Comparison of ENCODE assay signal across 18 mouse cellular contexts in the genomic region with DNA sequence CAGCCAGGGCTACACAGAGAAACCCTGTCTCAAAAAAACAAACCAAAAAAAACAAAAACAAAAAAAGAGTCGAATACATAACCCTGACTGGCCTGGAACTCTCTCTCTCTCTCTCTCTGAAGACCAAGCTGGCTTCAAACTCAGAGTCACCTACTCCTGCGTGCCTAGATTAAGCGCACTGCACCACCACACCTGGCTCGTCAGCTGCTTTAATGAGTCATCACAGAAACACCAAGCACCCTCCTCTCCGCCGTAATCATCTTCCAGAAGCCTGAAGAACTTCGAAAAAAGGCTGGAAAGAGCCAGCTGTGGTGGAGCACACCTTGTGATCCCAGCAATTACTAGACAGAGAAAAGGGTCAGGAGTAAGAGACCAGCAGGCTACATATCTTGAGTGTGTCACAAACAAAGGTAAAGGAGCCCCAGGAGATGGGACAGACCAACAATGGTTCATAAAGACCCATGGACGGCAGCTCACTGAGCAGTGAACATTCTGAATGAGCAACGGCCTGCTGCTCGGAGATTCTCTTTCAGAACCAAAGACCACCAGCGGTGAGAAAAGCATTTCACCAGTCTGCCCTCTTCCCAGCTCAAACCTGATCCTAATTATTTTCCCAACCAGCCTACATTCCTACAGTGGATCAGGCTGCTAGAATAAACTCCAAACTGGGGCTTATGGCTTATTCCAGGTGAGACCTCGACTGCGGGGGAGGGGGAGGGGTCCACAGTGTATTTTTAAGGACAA. TPM values are rescaled to one million over a fixed set of nuclear protein-coding genes. Genes with fewer than 3 reads are reported as not detected.
DNase-seq lines count a peak whose midpoint lies in the region; ATAC-seq and TF ChIP-seq lines count a peak whose summit lies in the region.
"Had no signal": no experiment of that assay in that cellular context is flagged by ENCODE, and none has a peak within 500 bp of the region (broad histone marks: within the 10 kb centered on the region; RNA-seq: fewer than 3 reads in every experiment).

No protein-coding gene starts in this region.

- H3K9me3 ChIP-seq in hindbrain, postnatal 0 days (ENCODE audit: low read length) = no peaks in the 10 kb centered on the region
- no peaks in the 10 kb centered on the region for H3K9me3 ChIP-seq in hindbrain, embryonic 14.5 days (ENCODE audit: control insufficient read depth, low read length)
- no peaks in the 10 kb centered on the region for H3K9me3 ChIP-seq in CH12.LX (replicated peaks; ENCODE audit: low read length)
- no peaks in the 10 kb centered on the region for H3K9me3 ChIP-seq in embryonic facial prominence, embryonic 11.5 days (replicated peaks; ENCODE audit: control insufficient read depth, low read length)
- H3K9me3 ChIP-seq: hindbrain, embryonic 12.5 days had no signal

- no peaks in the 10 kb centered on the region for H3K4me1 ChIP-seq in hindbrain, postnatal 0 days (ENCODE audit: insufficient read depth, low read length)
- peaks cover 7% of the 10 kb centered on the region; the same call in 1 of the 2 replicates for H3K4me1 ChIP-seq in hindbrain, embryonic 14.5 days (replicated peaks; ENCODE audit: control insufficient read depth, insufficient read depth, low read length)
- H3K4me1 ChIP-seq in CH12.LX (ENCODE audit: control insufficient read depth in 1 of 2, insufficient read depth in 2 of 2) = peaks cover 9 to 23% of the 10 kb centered on the region in 2 experiments
- H3K4me1 ChIP-seq in embryonic facial prominence, embryonic 11.5 days (ENCODE audit: control insufficient read depth, insufficient read depth, low read length) = peaks cover 3% of the 10 kb centered on the region; the same call in 1 of the 2 replicates
- H3K4me1 ChIP-seq in thymus, adult 2 months (replicated peaks; ENCODE audit: control insufficient read depth, insufficient read depth, low read length) = peaks cover 15% of the 10 kb centered on the region

- TF ChIP-seq POLR2A in CH12.LX (IDR thresholded peaks at IDR 0.05; ENCODE audit: low read depth, low read length) = no peak
- TF ChIP-seq POLR2A in thymus, adult 2 months (IDR thresholded peaks at IDR 0.05; ENCODE audit: control insufficient read depth, extremely low read depth, insufficient read depth, low read length, poor library complexity) = no peak

- no peak for ATAC-seq in hindbrain, postnatal 0 days
- ATAC-seq in hindbrain, embryonic 14.5 days (ENCODE audit: low FRiP score) = no peak
- ATAC-seq in embryonic facial prominence, embryonic 11.5 days (replicated peaks; ENCODE audit: insufficient number of reproducible peaks, low FRiP score, low TSS enrichment, low read depth) = no peak
- ATAC-seq: liver, postnatal 0 days had no signal

- no peak for TF ChIP-seq RAD21 in CH12.LX (IDR thresholded peaks at IDR 0.05; ENCODE audit: low read depth, low read length)

- peaks cover 5% of the 10 kb centered on the region for H3K79me2 ChIP-seq in CH12.LX (replicated peaks; ENCODE audit: control insufficient read depth, extremely low read depth, insufficient read depth, poor library complexity, severe bottlenecking)

- TF ChIP-seq CTCF in hindbrain, postnatal 0 days (IDR thresholded peaks at IDR 0.05; ENCODE audit: low read depth) = no peak
- TF ChIP-seq CTCF in CH12.LX (conservative IDR thresholded peaks at IDR 0.05 in 1 of 2, IDR thresholded peaks at IDR 0.05 in 1 of 2; ENCODE audit: low read depth in 2 of 2, low read length in 2 of 2) = no peak
- TF ChIP-seq CTCF in thymus, adult 2 months (IDR thresholded peaks at IDR 0.05; ENCODE audit: borderline replicate concordance, control insufficient read depth, extremely low read depth, insufficient read depth, low read length, poor library complexity) = no peak

- no peaks in the 10 kb centered on the region for H3K27me3 ChIP-seq in hindbrain, postnatal 0 days (ENCODE audit: insufficient read depth, low read length)
- peaks cover 9% of the 10 kb centered on the region; the same call in 1 of the 2 replicates for H3K27me3 ChIP-seq in hindbrain, embryonic 14.5 days (ENCODE audit: control insufficient read depth, insufficient read depth, low read length)
- H3K27me3 ChIP-seq in CH12.LX (replicated peaks) = peaks cover 9% of the 10 kb centered on the region
- no peaks in the 10 kb centered on the region for H3K27me3 ChIP-seq in embryonic facial prominence, embryonic 11.5 days (ENCODE audit: control insufficient read depth, insufficient read depth, low read length)
- H3K27me3 ChIP-seq in thymus, adult 2 months (ENCODE audit: control insufficient read depth, insufficient read depth, low read length) = no peaks in the 10 kb centered on the region

- H3K4me2 ChIP-seq in hindbrain, postnatal 0 days (ENCODE audit: low read depth, low read length) = no peak overlapping the region
- no peak overlapping the region for H3K4me2 ChIP-seq in hindbrain, embryonic 14.5 days (replicated peaks)
- no peak overlapping the region; the same call in 1 of the 2 replicates for H3K4me2 ChIP-seq in CH12.LX (ENCODE audit: insufficient read depth, low read depth, poor library complexity, severe bottlenecking)
- no peak overlapping the region for H3K4me2 ChIP-seq in embryonic facial prominence, embryonic 11.5 days (ENCODE audit: low read depth, low read length)
- H3K4me2 ChIP-seq: hindbrain, embryonic 12.5 days had no signal

- H3K4me3 ChIP-seq in hindbrain, postnatal 0 days (ENCODE audit: low read length) = no peak overlapping the region
- H3K4me3 ChIP-seq in hindbrain, embryonic 14.5 days (replicated peaks; ENCODE audit: low read length) = no peak overlapping the region
- no peak overlapping the region for H3K4me3 ChIP-seq in CH12.LX (replicated peaks in 1 of 3; ENCODE audit: low read depth in 2 of 3, low read length in 2 of 3, poor library complexity in 1 of 3)
- H3K4me3 ChIP-seq in embryonic facial prominence, embryonic 11.5 days (ENCODE audit: low read depth, low read length) = no peak overlapping the region
- H3K4me3 ChIP-seq in thymus, adult 2 months (ENCODE audit: control insufficient read depth, insufficient read depth, low read length) = no peak overlapping the region
- H3K4me3 ChIP-seq: erythroblast, embryonic 14.5 days; hindbrain, embryonic 12.5 days had no signal

- TF ChIP-seq EP300 in CH12.LX (IDR thresholded peaks at IDR 0.05; ENCODE audit: low read length) = no peak

- dilution Hi-C loops in CH12.LX (cut with MboI; ENCODE audit: extremely low pct_ligation_motif_present, extremely low pct_unique_long_range_greater_than_20kb, low sequenced_read_pairs) = no loop called here

- no peak overlapping the region for H3K27ac ChIP-seq in hindbrain, postnatal 0 days
- no peak overlapping the region for H3K27ac ChIP-seq in hindbrain, embryonic 14.5 days
- no peak overlapping the region for H3K27ac ChIP-seq in CH12.LX (ENCODE audit: insufficient read depth, low read depth)
- H3K27ac ChIP-seq in embryonic facial prominence, embryonic 11.5 days (replicated peaks; ENCODE audit: low read depth, low read length) = no peak overlapping the region
- no peak overlapping the region for H3K27ac ChIP-seq in thymus, adult 2 months (ENCODE audit: control insufficient read depth, insufficient read depth, low read length)
- H3K27ac ChIP-seq: hindbrain, embryonic 12.5 days had no signal

- H3K9ac ChIP-seq in hindbrain, postnatal 0 days (replicated peaks; ENCODE audit: low read length) = no peak overlapping the region
- H3K9ac ChIP-seq in hindbrain, embryonic 14.5 days = no peak overlapping the region
- no peak overlapping the region for H3K9ac ChIP-seq in CH12.LX (ENCODE audit: insufficient read depth, low read depth)
- no peak overlapping the region for H3K9ac ChIP-seq in embryonic facial prominence, embryonic 11.5 days (replicated peaks; ENCODE audit: low read length)
- H3K9ac ChIP-seq: hindbrain, embryonic 12.5 days; liver, postnatal 0 days had no signal

- DNase-seq in embryo, embryonic 10 days (ENCODE audit: low spot score) = peak; percentile 61
- DNase-seq in embryo, embryonic 9.5 days (ENCODE audit: extremely low spot score) = no peak
- DNase-seq in hindbrain, postnatal 0 days (ENCODE audit: low spot score) = peak; percentile 17
- DNase-seq in hindbrain, embryonic 14.5 days (ENCODE audit: low spot score) = no peak
- DNase-seq in CH12.LX (ENCODE audit: extremely low read depth) = no peak
- peak; percentile 51 for DNase-seq in embryonic facial prominence, embryonic 11.5 days (ENCODE audit: low spot score)
- DNase-seq in adrenal gland, postnatal 14 days = no peak
- DNase-seq in thymus, adult 2 months = no peak
- DNase-seq: adrenal gland, adult 8-10 months; gastrocnemius, postnatal 25 days; kidney, adult 18-20 months; kidney, postnatal 25 days; left cerebral cortex, postnatal 4 days; liver, postnatal 0 days; lung, postnatal 4 days; thymus, postnatal 14 days had no signal

- in situ Hi-C loops in CH12.LX (cut with MboI; ENCODE audit: low pct_ligation_motif_present, low pct_unique_long_range_greater_than_20kb, low sequenced_read_pairs) = no loop called here

- no peaks in the 10 kb centered on the region for H3K36me3 ChIP-seq in hindbrain, postnatal 0 days (ENCODE audit: insufficient read depth, low read length)
- H3K36me3 ChIP-seq in hindbrain, embryonic 14.5 days (replicated peaks; ENCODE audit: control insufficient read depth, insufficient read depth) = no peaks in the 10 kb centered on the region
- H3K36me3 ChIP-seq in CH12.LX (replicated peaks in 1 of 2; ENCODE audit: control insufficient read depth in 1 of 2, insufficient read depth in 1 of 2, low read length in 1 of 2) = no peaks in the 10 kb centered on the region
- no peaks in the 10 kb centered on the region for H3K36me3 ChIP-seq in embryonic facial prominence, embryonic 11.5 days (replicated peaks; ENCODE audit: control insufficient read depth, insufficient read depth, low read depth, low read length)
- no peaks in the 10 kb centered on the region for H3K36me3 ChIP-seq in thymus, adult 2 months (ENCODE audit: control insufficient read depth, insufficient read depth, low read length)
- H3K36me3 ChIP-seq: hindbrain, embryonic 12.5 days had no signal

- 38% methylated on average over 13 of the region's 13 CpGs for WGBS in hindbrain, postnatal 0 days
- 35% methylated on average over 13 of the region's 13 CpGs for WGBS in hindbrain, embryonic 14.5 days
- 41% methylated on average over 13 of the region's 13 CpGs for WGBS in embryonic facial prominence, embryonic 11.5 days
- WGBS in thymus, adult 2 months = 86% methylated on average over 13 of the region's 13 CpGs

RNA-seq across cellular contexts. Expression of gene Arhgap10, which starts 5.8 kb away (rescaled TPM):
- 3.4 and 5.2 TPM in 2 replicates for total RNA-seq in hindbrain, postnatal 0 days (2014; rRNA removed)
- 3.7 and 4.2 TPM in 2 replicates for polyA plus RNA-seq in hindbrain, postnatal 0 days (2015; fragmentation: Nextera tagmentation; extraction: Ambion mirVana)
- polyA plus RNA-seq in hindbrain, embryonic 14.5 days (2014; fragmentation: Nextera tagmentation; extraction: Ambion mirVana) = 5.1 and 5.4 TPM in 2 replicates
- total RNA-seq in CH12.LX (2012; rRNA removed) = 5.2 and 5.9 TPM in 2 replicates
- 2.7 and 3.1 TPM in 2 replicates for total RNA-seq in CH12.LX (2014; rRNA removed)
- polyA plus RNA-seq in CH12.LX (2012; ENCODE audit: insufficient read length, low read depth) = 3.9 and 4.8 TPM in 2 replicates
- 23.0 and 26.3 TPM in 2 replicates for polyA plus RNA-seq in embryonic facial prominence, embryonic 11.5 days (2014; fragmentation: Nextera tagmentation; extraction: Ambion mirVana)
- 20.6 and 22.9 TPM in 2 replicates for total RNA-seq in adrenal gland, postnatal 14 days (2021)
- polyA plus RNA-seq in thymus, adult 2 months (2012; rRNA removed) = 12.9 and 13.2 TPM in 2 replicates

RNA-seq across cellular contexts. Expression of gene Prmt9, which starts 37.3 kb away (rescaled TPM):
- 19.8 and 23.0 TPM in 2 replicates for total RNA-seq in hindbrain, postnatal 0 days (2014; rRNA removed)
- 21.1 and 22.0 TPM in 2 replicates for polyA plus RNA-seq in hindbrain, postnatal 0 days (2015; fragmentation: Nextera tagmentation; extraction: Ambion mirVana)
- polyA plus RNA-seq in hindbrain, embryonic 14.5 days (2014; fragmentation: Nextera tagmentation; extraction: Ambion mirVana) = 27.3 and 29.4 TPM in 2 replicates
- total RNA-seq in CH12.LX (2012; rRNA removed) = 14.3 and 16.1 TPM in 2 replicates
- total RNA-seq in CH12.LX (2014; rRNA removed) = 16.9 and 17.4 TPM in 2 replicates
- 13.8 and 14.2 TPM in 2 replicates for polyA plus RNA-seq in CH12.LX (2012; ENCODE audit: insufficient read length, low read depth)
- 22.9 and 26.0 TPM in 2 replicates for polyA plus RNA-seq in embryonic facial prominence, embryonic 11.5 days (2014; fragmentation: Nextera tagmentation; extraction: Ambion mirVana)
- 18.0 and 19.1 TPM in 2 replicates for total RNA-seq in adrenal gland, postnatal 14 days (2021)
- polyA plus RNA-seq in thymus, adult 2 months (2012; rRNA removed) = 15.3 and 15.5 TPM in 2 replicates

Comparison
In these comparisons a context has a peak if more than half of its experiments do, and no peak if none do; other contexts are left out.
1. DNase-seq: peak in embryo, embryonic 10 days (single experiment), hindbrain, postnatal 0 days (single experiment) and embryonic facial prominence, embryonic 11.5 days (single experiment); none in embryo, embryonic 9.5 days (single experiment), hindbrain, embryonic 14.5 days (single experiment), CH12.LX (single experiment), adrenal gland, postnatal 14 days (single experiment) and thymus, adult 2 months (single experiment).